Mouse (Mus musculus) retina, postnatal 7 days (tissue): Measurements from ENCODE around the gene H2afz.
A peak's percentile ranks its signal among the peaks of the same experiment; 100 is the strongest.
"Not testable (repeated sequence)": the region's sequence is repeated elsewhere in the genome, so short reads cannot be mapped to it uniquely, and the experiment has no call there.

ENCODE experiments used
- DNase-seq: peaks from one replicate; pipeline ENCODE4 v3.0.0-alpha.2; 2012; ENCODE audit warnings: low read depth, low spot score

H2afz gene

DNA sequence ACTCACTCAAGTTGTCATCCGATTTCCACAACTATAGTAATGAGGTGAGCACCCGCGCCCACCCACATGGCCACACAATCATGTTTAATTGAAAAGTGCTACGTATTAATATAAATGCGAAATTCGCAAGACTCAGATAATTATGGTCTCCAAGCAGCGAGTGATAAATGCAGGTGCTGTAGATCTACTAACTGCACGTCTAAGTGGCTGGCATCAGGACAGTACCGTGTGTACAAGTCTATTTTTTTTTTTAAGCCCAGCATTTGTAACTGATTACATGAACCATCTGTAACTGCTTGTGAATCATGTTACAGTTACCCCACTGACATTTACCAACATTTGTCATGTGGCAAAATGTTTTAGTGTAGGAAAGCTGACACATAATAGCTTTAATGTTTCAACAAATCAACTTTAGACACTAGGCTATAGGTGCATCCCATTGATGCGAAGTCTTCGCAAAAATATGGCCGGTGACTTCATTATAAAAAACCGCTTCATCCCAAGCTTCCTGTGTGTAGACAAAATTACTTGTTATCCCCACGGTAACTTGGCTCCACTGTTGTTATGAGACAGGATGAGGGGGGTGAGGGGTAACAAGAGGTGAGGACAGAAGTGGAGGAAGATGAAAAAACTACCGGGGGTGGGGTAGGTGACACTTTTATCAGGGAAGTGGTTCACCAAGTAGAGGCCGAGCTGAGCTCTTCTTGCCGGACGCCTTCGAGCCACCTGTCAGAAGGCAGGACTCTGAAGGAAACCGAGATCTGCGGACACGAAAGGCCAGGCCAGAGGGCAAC, 760 bp upstream of the H2afz start:
- no peak for DNase-seq

DNA sequence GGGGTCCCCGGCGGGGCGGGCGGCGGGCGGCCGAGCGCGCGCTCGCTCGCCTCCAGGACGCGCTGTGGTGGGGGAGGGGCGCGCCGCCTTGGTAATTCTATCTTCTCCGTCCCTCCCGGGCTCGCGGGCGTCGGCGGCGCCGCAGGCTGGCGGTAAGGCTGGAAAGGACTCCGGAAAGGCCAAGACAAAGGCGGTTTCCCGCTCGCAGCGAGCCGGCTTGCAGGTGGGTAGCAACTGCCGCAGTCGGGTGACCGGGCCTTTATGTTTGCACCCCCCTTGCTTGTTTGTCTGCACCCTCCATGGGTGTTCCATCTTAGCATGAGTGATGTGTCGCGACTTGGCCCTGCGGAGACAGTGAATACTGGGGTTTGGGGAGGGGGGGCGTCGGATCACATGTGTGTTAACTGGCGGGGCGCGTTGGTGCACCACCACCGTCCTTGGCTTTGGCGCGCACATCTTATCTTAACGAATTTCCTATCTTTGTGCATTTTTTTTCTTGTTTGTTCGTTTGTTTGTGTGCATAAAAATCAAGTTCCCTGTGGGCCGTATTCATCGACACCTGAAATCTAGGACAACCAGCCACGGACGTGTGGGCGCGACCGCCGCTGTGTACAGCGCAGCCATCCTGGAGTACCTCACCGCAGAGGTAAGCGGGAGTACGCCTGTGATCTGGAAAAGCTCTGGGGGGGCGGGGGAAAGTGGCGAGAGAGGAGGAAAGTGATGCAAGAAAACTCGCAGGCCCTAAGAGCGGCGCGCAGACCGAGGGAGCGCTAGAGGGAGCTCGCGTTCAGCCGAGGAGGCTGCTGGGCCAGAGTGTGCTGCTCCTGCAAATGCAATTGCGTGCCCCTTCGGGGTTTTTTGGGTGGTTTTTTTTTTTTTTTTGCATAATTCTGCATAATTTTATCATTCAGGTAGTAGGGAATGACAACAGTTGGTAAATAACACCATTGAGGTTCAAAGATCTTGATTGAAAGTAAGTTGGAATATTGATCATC, 998 bp downstream of the H2afz start:
- DNase-seq = peak; percentile 87

DNA sequence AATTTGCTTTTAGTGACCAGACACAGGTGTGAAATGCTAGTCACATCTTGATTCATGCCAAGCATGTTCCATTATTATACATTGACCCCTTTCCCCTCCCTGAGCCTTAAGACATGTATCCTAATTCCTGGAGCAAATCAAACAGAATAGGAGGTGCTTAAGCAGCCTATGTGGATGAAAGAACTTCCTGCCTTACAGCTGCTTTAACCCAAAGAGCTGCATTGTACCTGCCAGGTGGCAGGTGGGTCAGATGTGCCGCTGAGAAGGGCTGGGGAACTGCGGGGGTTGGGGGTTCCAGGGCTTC, 2.8 kb downstream of the H2afz start:
- no peak for DNase-seq

DNA sequence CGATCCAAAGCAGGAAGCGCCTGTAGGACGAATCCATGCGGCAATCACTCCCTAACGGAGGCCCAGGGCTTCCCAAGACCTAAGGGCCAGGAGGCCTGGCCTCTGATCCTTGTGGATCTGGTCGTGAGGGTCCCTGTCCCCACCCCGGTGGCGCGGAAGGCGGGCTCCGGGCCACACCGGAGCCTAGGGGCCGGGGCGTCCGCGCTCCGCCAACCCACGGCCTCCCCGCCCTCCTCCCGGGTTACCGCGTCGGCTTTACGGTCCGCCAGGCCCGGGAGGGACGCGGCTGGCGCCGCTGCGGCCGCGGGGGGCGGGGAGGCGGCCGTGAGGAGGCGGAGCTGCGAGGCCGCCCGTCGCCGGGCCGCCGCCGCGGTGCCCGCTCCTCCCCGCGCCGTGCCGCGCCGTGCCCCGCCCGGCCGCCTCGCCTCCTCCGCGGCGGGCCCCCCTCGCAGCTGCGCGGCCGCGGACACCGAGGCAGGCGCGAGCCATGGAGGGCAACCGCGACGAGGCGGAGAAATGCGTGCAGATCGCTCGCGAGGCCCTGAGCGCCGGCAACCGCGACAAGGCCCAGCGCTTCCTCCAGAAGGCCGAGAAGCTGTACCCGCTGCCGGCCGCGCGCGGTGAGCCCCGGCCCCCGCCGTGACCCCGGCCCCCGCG, 3.3 kb downstream of the H2afz start, which contains the start of gene Dnajb14:
Gene Dnajb14 (plus strand): TSS at position 239 of the 657 bp plus-strand sequence.
- DNase-seq = peak; percentile 49

DNA sequence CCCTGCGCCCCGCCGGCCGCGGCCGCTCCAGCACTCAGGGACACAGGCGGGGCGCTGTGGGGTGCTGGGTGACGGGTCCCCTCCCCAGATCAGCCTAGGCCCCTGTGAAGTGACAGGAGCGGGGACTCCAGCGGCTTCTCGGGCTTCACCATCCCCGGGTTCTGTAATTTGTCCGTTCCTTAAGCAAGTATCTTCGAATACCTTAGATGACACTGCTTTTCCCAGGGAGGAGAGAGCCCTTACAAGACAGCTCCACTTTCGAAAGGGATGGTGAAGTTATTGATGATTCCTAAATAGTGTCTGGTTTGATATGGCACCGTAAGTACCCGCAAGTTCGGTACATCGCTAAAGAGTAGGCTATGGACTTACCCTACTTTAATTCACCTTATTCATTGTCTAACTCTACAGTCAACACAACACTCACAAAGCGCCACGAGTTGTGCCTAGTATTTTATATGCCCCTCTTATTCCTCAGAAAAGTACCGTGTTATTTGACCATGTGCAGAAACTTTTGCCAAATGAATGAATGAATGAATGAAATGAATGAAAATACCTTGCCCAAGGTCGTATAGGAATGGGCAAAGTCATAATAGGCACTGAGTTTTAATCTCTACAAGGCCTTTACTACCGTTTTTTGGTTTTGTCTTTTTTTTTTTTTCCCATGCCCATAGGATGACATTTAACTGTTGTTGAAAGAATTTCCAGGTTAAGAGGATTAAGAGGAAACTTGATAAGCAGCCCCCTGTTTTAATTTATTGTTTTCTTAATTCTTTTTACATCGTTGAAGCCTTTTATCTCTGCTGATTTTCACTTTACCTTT, 4.0 kb downstream of the H2afz start:
- no peak for DNase-seq

DNA sequence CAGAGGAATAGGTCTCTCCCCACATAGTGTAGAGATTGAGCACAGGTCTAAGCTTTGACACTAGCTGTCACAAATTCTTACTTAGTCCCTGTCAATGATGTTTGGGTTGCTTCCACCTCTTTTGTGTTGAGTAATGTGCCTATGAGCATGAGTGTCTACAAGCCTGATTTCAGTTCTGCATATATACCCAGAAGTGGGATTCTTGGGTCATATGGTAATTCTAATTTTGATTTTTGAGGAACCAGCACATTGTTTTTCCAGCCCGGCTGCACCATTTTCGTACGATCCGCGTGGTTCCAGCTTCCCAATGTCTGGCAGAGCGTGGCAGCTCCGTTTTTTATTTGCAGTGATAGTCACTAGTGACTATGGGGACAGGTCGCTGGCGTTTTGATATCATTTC, 5.1 kb downstream of the H2afz start:
- no peak for DNase-seq

DNA sequence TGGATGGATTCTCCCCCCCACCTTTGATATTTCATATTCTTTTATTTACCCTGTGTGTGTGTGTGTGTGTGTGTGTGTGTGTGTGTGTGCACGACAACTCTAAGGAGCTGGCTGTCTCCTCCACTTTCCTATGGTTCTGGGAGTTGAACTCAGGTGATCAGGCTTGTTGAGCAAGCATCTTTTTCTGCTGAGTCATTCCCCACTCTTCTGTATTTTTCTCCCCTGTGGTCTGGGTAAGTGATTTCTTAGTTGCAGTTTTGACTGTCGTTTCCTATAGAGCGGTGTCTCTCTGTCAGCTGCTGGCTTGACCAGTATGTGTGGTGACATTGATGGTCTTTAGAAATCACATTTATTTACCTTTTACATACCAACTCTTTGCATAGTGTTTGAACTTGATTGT, 15.0 kb downstream of the H2afz start:
- DNase-seq = no peak

DNA sequence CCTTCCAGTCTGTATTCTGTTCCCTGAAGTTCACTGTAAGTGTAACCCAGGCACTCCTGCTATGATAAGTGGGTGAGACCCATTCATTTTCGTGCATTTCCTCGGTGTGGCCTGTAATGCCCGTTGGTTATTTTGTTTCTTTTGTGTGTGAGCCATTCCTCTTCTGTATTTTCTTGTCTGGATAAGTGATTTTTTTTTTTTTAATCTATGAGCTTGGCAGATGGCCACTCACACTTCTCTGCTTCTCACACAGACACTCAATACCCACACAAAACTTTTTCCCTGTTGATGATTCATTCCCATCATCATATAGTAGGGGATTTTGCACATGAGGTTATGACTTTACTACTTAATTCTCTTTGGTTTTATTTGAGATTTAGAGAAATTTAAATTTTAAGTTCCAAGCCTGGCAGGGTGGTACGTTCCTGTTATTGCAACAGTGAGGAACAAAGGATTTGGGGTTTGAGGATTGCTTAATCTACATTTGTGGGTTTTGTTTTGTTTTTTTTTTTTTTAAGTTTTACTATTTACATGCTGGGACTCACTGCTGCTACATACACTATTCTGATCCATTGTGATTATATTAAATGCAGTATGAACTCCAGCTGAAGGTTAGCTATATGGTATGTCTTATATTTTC, 15.9 kb downstream of the H2afz start:
- no peak for DNase-seq

DNA sequence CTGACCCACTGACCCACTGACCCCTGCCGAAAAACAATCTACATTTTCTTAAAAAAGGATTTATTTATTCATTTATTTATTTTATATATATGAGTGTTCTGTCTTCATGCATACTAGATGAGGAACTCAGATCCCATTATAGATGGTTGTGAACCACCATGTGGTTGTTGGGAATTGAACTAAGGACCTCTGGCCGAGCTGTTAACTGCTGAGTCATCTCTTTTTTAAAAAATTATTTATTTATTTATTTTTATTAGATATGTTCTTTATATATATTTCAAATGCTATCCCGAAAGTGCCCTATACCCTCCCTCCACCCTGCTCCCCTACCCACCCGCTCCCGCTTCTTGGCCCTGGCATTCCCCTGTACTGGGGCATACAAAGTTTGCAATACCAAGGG, 16.8 kb downstream of the H2afz start:
- DNase-seq = no peak

DNA sequence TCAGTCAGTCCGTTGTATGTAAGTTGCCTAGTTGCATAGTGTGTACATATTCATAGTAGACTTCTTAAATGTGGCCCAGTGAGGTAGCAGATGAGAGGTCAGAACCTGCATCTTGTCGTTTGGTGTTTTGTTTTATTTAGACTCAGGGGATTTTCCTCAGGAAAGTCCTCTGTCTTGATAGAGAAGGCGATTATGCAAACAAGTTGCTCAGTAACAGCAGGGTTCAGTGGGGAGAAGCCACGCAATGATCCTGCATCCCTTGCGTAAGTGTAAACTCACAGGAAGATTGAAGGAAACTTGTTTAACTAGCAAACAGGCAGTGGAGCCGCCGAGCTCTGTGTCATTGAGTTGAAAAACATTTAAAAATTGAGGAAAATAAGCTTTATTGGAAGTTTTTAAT, 23.7 kb downstream of the H2afz start:
- no peak for DNase-seq

DNA sequence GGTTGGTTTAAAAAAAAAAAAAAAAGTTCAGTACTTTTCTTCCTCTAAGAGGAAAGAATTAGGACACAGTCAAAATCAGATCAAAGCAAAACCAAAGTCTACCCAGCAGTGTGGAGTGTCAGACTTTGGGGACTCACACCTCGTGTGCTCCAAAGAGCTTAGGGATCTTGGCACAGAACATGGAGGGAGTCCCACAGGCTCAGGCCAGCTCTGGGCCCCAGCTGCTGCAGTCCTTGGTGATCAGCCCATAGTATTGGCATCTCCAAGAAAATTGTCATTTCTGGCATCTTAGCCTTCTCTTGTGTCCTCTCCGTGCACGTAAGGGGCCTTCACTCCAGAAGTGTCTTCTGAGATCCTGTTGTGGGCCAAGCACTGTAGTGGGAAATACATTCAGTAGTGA, 26.8 kb downstream of the H2afz start:
- no peak for DNase-seq

DNA sequence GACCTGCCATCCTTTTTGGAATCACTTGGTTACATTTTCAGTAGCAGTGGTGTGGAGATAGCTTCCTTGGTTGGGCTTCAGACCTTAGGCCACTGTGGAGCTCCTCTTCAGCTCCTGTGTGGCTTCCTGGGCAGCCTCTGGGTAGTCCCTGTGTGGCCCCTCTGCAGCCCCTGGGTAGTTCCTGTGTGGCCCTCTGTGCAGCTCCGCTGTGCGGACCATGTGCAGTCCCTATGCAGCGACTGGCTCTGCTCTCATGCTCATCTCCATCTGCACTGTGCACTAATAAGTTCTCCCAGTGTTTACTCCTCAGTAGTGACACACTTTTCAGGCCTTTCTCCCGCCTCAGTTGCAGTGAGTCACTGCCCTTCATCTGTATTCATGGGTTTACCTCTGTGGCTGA, 27.8 kb downstream of the H2afz start:
- no peak for DNase-seq

DNA sequence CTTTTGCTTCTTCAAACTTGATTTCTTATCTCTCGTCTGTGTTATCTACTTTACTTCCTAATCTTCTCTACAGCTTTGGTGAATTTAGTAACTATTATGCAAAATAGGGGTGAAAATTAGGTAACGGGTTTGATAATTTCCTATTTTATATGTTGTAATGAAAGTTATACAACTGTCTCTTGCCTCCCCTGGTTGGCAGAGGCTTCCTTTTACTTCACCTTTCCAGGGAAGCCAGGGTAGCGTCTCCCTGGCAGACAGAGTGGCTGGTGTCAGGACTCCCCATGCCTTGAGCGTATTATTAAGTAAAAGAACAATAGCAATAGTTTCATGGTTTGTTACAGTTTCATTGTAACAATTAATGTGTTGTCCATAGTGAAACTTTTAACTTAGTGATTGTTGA, 29.5 kb downstream of the H2afz start:
- DNase-seq = no peak

DNA sequence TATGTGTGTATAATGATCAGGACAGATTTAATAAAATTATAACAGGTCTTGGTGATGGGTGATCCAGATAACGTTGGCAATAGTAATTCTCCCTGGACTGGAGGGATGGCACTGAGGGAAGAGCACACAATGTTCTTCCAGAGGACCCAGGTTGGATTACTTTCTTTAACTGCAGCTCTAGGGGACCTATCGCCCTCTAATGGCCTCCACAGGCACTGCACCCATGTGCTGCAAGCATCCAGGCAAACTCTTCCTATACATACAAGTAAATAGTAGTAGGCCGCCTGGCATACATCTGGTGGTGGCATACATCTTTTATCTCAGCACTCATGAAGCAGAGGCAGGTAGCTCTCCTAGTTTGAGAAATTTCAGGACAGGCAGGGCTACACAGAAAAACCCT, 30.9 kb downstream of the H2afz start:
- DNase-seq = no peak

DNA sequence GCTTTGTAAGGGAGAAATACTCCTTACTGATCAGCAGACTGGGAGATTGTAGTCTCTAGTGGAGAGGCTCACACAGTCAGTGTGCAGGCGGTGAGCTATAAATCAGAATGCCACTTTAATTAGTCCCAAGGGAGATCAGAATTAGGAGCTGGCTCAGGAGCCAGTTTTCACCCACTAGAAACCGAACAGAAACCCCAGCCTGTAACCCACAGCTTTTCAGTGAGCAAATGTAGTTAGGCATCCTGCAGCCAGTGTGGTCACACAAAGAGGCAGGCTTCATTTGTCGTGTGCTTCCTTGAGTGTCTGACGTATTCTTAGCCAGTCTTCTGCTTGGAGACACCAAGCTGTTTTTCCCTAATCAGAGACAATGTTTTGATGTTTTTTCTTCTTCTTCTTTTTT, 32.1 kb downstream of the H2afz start:
- DNase-seq = no peak

DNA sequence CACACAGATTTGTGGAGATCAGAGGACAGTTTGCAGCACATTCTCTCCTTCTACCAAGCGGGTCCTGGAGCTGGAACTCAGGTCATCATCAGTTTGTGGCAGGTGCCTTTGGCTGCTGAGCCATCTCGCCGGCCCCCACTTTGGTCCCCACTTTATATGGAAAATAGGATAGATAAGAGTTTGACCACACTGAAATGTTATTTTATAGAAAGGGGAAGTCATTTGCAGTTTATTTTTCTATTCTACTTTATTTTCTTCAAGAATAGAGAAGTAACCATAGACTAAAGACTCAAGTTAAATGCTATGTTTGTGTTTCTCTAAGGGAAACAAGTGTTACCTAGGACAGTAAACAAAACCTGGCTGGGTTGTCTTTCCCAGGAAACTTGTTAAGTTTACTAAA, 32.6 kb downstream of the H2afz start:
- DNase-seq = no peak

DNA sequence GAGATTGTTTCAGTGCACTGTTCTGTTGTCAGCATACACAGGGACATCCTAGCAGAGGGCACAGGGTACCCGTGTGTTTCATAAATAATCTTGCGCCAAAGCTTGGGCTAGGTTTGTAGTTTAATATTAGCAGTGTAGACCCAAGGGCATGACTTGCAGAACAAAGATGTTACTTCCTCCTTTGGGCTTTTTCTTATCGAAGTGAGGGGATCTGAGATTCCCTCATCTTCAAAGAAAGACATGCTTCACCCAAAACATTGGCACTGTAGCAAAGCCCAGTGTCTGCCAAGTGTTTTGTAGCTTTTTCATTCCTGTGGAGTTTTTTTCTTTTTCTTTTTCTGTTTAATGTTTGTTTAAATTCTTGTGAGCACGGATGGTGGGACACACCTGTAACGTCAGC, 33.4 kb downstream of the H2afz start:
- no peak for DNase-seq

DNA sequence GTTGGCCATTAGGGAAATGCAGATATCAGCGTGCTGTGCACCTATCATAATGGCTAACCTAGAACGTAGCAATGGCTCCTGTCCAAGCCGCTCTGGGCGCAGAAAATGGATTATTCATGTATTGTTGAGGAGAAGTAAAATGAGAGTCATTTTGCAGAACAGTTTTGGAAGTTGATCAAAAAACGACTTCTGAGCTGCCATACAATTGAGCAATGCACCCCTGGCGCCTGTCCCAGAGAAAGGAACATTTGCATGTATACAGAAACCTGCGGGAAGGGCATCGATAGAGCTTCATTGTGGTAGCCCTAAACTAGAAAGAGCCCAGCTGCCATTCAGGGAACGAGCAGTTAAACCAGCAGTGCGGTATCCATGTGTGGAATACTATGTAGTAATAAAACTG, 35.9 kb downstream of the H2afz start:
- no peak for DNase-seq

DNA sequence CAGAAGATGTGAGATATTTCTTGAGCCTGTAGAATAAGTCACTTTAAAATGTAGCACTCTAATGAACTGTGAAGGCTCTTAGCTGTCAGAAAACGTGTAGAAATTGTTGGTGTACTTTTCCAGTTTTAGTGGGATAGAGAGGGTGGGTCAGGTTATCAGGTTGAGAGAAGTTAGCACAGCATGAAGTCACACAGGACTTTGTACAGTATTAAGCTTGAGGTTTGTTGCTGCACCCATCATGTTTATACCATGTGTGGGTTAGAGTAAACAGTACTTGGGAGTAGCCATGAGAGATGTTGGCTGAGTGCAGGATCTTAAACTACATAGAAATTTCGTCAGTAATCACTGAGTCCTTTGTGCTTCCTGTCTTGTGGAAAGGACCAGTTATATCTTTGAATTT, 48.8 kb downstream of the H2afz start:
- DNase-seq = no peak

DNA sequence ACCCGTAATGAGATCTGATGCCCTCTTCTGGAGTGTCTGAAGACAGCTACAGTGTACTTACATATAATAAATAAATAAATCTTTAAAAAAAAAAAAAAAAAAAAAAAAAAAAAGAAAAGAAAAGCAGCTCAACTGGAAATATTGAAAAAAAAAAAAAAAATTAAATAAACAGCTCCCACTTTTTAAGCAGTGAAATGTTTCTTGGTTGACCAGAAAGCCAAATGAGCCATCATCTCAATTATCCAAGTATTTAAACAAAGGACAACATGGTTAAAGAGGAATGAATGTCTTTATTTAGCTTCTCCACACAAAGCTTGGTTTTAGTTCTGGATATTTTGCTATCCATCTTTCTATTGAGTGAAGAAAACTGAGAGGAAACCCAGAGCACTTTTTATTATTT, 50.3 kb downstream of the H2afz start:
- DNase-seq = not testable (repeated sequence)
